Mouse (Mus musculus) embryonic facial prominence, embryonic 13.5 days (tissue): Measurements from ENCODE around the gene Rpl23a. TPM values are rescaled to one million over a fixed set of nuclear protein-coding genes. Genes with fewer than 3 reads are reported as not detected.

Experiments
- ATAC-seq: fragments of 200-750 bp; cut with Nextera tagmentation; 2 replicates; pipeline ENCODE4 v1.8.0; 2017; ENCODE audit warnings: low read depth; ENCODE audit not compliant: insufficient number of reproducible peaks, insufficient read depth, low FRiP score, low TSS enrichment
- H3K27ac ChIP-seq: fragments of 300-500 bp; sonication (generic); 2 replicates; pipeline ENCODE4 v1.5.1; 2015; ENCODE audit warnings: moderate library complexity, mild to moderate bottlenecking, inconsistent platforms
- H3K27me3 ChIP-seq: fragments of 300-500 bp; sonication (generic); 2 replicates; pipeline ENCODE4 v1.6.1; 2015; ENCODE audit warnings: mild to moderate bottlenecking, inconsistent platforms
- H3K36me3 ChIP-seq: fragments of 300-500 bp; sonication (generic); 2 replicates; pipeline ENCODE4 v1.6.1; 2015; ENCODE audit warnings: mild to moderate bottlenecking, inconsistent platforms
- H3K4me1 ChIP-seq: fragments of 300-500 bp; sonication (generic); 2 replicates; pipeline ENCODE4 v1.6.1; 2015; ENCODE audit warnings: inconsistent platforms
- H3K4me2 ChIP-seq: fragments of 300-500 bp; sonication (generic); 2 replicates; pipeline ENCODE4 v1.6.1; 2015; ENCODE audit warnings: moderate library complexity, mild to moderate bottlenecking, inconsistent platforms
- H3K4me3 ChIP-seq: fragments of 300-500 bp; sonication (generic); 2 replicates; pipeline ENCODE4 v1.5.1; 2015; ENCODE audit warnings: mild to moderate bottlenecking, inconsistent platforms
- H3K9ac ChIP-seq: fragments of 300-500 bp; sonication (generic); 2 replicates; pipeline ENCODE4 v1.6.1; 2015; ENCODE audit warnings: mild to moderate bottlenecking, inconsistent platforms
- H3K9me3 ChIP-seq: fragments of 300-500 bp; sonication (generic); 2 replicates; pipeline ENCODE4 v1.6.1; 2016; ENCODE audit warnings: inconsistent platforms
- WGBS: fragments of 180-500 bp; shearing (Covaris S2); methylation state at CpG from one replicate; pipeline ENCODE4 v1.1.7; 2015; ENCODE audit warnings: mixed read lengths; 5-methylcytosine and 5-hydroxymethylcytosine counted together
- polyA plus RNA-seq: library from polyadenylated mRNA; unstranded; fragments of >200 nt; fragmentation: Nextera tagmentation; extraction: Ambion mirVana; gene quantifications from 2 replicates; pipeline ENCODE4 v1.2.1, GENCODE M21; 2015

Rpl23a gene
- polyA plus RNA-seq, 1 experiment from 2014 or later, result 1,597 TPM

- Histone ChIP-seq H3K27me3 (no peaks in the 10 kb centered on the region), H3K27ac (no peak overlapping the region), H3K4me3 (no peak overlapping the region), H3K36me3 (peaks cover 88% of the 10 kb centered on the region), H3K4me1 (peaks cover 27% of the 10 kb centered on the region), H3K4me2 (no peak overlapping the region), H3K9me3 (no peaks in the 10 kb centered on the region), H3K9ac (no peak overlapping the region)
- ATAC-seq, result no peak
- WGBS, result 56% methylated on average over 5 of the region's 5 CpGs
Measured at GRCm38 (mm10) chr11:78155674-78156073, 27.7 kb downstream of the Rpl23a start.

DNA sequence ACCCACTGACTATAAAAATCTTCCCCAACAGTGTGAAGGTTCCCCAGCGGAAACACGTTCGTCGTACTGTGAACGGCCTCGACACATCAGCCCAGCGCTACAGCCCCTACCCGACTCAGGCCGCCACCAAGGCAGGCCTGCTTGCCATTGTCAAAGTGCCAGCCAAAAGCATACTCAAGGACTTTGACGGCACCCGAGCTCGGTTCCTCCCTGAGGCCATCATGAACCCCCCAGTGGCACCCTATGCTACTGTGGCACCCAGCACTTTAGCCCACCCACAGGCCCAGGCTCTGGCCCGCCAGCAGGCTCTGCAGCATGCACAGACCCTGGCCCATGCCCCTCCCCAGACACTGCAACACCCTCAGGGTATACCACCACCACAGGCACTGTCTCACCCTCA is 29.6 kb downstream of the Rpl23a start:
- 89% methylated on average over 13 of the region's 13 CpGs for WGBS
- no peak overlapping the region for H3K4me3 ChIP-seq
- no peak overlapping the region for H3K9ac ChIP-seq
- H3K27ac ChIP-seq, result no peak overlapping the region
- H3K9me3 ChIP-seq, result no peaks in the 10 kb centered on the region
- peaks cover 86% of the 10 kb centered on the region for H3K36me3 ChIP-seq
- no peak overlapping the region for H3K4me2 ChIP-seq
- no peaks in the 10 kb centered on the region for H3K27me3 ChIP-seq
- peaks cover 19% of the 10 kb centered on the region for H3K4me1 ChIP-seq
- 0 out of 2 replicates have a peak, but pooled peaks have one; percentile 23 for ATAC-seq

- H3K4me3 ChIP-seq, result no peak overlapping the region
- H3K9me3 ChIP-seq, result no peaks in the 10 kb centered on the region
- peaks cover 85% of the 10 kb centered on the region for H3K36me3 ChIP-seq
- no peak for ATAC-seq
- H3K4me2 ChIP-seq, result no peak overlapping the region
- H3K27me3 ChIP-seq, result no peaks in the 10 kb centered on the region
- 68% methylated on average over 9 of the region's 9 CpGs for WGBS
- peaks cover 17% of the 10 kb centered on the region for H3K4me1 ChIP-seq
- H3K27ac ChIP-seq, result peak overlapping the region; percentile 68
- no peak overlapping the region for H3K9ac ChIP-seq
Measured at GRCm38 (mm10) chr11:78152299-78153231, 30.8 kb downstream of the Rpl23a start.

- ATAC-seq, result no peak
- Histone ChIP-seq H3K4me2 (no peak overlapping the region), H3K4me1 (peaks cover 17% of the 10 kb centered on the region), H3K27me3 (no peaks in the 10 kb centered on the region), H3K36me3 (peaks cover 81% of the 10 kb centered on the region), H3K9me3 (no peaks in the 10 kb centered on the region), H3K9ac (no peak overlapping the region), H3K4me3 (no peak overlapping the region), H3K27ac (no peak overlapping the region)
- WGBS, result 28% methylated on average over 1 of the region's 1 CpGs
Measured at GRCm38 (mm10) chr11:78151161-78151560, 32.2 kb downstream of the Rpl23a start.

DNA sequence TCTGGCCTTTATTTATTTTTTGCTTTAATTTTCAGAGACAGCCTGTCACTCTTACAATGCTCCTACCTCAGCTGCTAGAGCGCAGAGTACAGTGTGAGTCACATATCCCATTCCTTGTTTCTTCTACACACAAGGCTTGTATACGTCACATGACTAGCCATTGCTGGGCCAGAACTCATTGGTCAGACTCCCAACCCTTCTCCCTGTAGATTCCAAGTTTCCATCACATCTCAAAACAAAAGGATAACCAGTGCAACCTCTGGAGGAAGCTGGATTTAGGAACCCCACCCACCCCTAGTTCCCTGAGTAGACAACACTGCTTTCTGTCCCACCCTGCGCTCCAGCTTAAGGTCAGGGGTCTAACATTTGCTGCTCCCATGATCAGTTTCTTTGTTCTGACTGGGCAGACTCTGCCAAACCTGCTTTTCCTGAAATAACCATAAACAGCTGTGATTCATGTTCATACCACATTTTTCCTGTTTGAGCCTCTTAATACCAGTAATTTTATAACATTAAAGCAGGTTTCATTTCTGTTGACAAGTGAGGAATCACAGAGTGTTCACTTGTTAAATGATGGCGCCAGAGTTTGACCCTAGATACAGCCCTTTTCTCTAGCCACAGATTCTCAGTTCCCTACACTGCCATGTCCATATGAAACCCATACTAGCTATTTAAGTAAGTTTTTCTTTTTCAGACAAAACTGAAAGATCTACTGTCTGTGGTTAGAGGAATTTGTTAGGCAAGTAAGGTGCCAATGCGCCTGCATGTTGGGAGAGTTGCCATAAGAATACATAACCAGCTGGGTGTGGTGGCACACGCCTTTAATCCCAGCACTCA is 36.5 kb downstream of the Rpl23a start:
- Histone ChIP-seq H3K9ac (no peak overlapping the region), H3K27ac (peak overlapping the region; percentile 35; the same call in 1 of the 2 replicates), H3K36me3 (peaks cover 78% of the 10 kb centered on the region)

DNA sequence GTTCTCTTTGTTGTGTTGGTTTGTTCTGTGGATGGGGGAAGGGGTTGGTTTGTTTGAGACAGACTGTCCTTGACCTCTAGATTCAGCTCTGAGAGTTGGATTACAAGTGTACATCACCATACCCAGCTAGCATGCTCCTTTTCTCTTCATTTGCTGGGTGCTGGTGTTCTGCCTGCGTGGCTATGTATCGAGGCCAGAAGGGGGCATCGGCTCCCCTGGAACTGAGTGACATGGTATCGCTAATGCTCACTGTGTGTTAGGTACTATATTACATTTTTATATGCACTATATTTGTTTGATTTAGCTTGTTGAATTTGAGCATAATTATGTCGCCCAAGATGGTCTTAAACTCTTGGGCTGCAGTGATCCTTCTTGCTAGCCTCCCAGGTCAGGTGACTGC is 37.2 kb downstream of the Rpl23a start:
- Histone ChIP-seq H3K4me1 (peaks cover 5% of the 10 kb centered on the region; the same call in 1 of the 2 replicates), H3K4me2 (no peak overlapping the region), H3K9ac (no peak overlapping the region), H3K27ac (peak overlapping the region; percentile 35; the same call in 1 of the 2 replicates), H3K9me3 (no peaks in the 10 kb centered on the region), H3K4me3 (no peak overlapping the region), H3K36me3 (peaks cover 73% of the 10 kb centered on the region), H3K27me3 (no peaks in the 10 kb centered on the region)
- 79% methylated on average over 5 of the region's 5 CpGs for WGBS
- ATAC-seq, result no peak

More for the DNA sequence above, 36.5 kb downstream of the Rpl23a start:
- Histone ChIP-seq H3K4me2 (no peak overlapping the region), H3K9me3 (no peaks in the 10 kb centered on the region), H3K4me3 (no peak overlapping the region), H3K4me1 (peaks cover 2% of the 10 kb centered on the region), H3K27me3 (no peaks in the 10 kb centered on the region)
- 77% methylated on average over 6 of the region's 6 CpGs for WGBS
- no peak for ATAC-seq

GRCm38 (mm10) chr11:78143520-78143919 is 39.9 kb downstream of the Rpl23a start:
- no peak for ATAC-seq
- Histone ChIP-seq H3K27me3 (no peaks in the 10 kb centered on the region), H3K36me3 (peaks cover 50% of the 10 kb centered on the region), H3K4me1 (peaks cover 5% of the 10 kb centered on the region; the same call in 1 of the 2 replicates), H3K9me3 (no peaks in the 10 kb centered on the region), H3K4me2 (no peak overlapping the region), H3K27ac (no peak overlapping the region), H3K9ac (no peak overlapping the region), H3K4me3 (no peak overlapping the region)
- 72% methylated on average over 2 of the region's 2 CpGs for WGBS

DNA sequence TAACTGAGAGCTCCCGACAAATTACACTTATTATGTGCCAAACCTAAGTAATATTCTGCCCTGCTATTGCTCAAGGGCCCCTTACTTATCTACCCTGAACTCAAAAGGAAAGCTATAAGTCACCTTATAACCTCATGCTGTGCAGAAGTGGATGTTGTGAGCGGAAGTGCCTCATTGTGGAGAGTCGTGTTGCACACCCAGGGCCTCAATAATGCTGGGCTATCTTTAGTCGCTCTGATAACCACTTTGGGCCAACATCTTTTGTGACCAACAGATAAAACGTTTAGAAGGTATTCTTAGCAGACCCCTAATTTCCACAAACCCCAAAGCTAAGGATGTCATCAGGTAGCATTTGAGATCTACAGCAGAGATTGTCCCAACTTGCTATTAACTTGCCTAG is 42.7 kb downstream of the Rpl23a start:
- Histone ChIP-seq H3K36me3 (peaks cover 28% of the 10 kb centered on the region), H3K4me1 (peaks cover 5% of the 10 kb centered on the region; the same call in 1 of the 2 replicates), H3K4me2 (no peak overlapping the region), H3K4me3 (no peak overlapping the region), H3K27me3 (no peaks in the 10 kb centered on the region), H3K9me3 (no peaks in the 10 kb centered on the region), H3K9ac (no peak overlapping the region), H3K27ac (no peak overlapping the region)
- WGBS, result 83% methylated on average over 5 of the region's 5 CpGs
- no peak for ATAC-seq

DNA sequence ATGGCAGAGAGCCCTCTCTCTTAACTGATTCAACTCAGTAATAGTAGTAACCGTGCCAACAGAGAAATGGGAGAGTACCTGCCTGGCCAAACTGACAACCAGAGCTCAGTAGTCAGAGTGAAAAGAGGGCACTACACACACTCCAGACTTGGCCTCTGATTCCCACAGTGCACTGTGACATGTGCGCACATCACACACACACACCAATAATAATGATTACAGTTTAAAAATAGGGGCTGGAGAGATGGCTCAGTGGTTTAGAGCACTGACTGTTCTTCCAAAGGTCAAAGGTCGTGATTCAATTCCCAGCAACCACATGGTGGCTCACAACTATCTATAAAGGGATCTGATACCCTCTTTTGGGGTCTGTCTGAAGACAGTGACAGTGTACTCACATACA is 45.4 kb downstream of the Rpl23a start:
- Histone ChIP-seq H3K4me2 (no peak overlapping the region), H3K27me3 (no peaks in the 10 kb centered on the region), H3K36me3 (peaks cover 3% of the 10 kb centered on the region), H3K4me1 (peaks cover 5% of the 10 kb centered on the region; the same call in 1 of the 2 replicates), H3K9me3 (no peaks in the 10 kb centered on the region), H3K27ac (no peak overlapping the region), H3K4me3 (no peak overlapping the region), H3K9ac (no peak overlapping the region)
- WGBS, result 88% methylated on average over 3 of the region's 3 CpGs
- ATAC-seq, result no peak

GRCm38 (mm10) chr11:78137584-78137983 is 45.8 kb downstream of the Rpl23a start:
- H3K9ac ChIP-seq, result no peak overlapping the region
- no peak overlapping the region for H3K4me2 ChIP-seq

GRCm38 (mm10) chr11:78136132-78136531 is 47.3 kb downstream of the Rpl23a start:
- Histone ChIP-seq H3K4me1 (no peaks in the 10 kb centered on the region), H3K4me3 (no peak overlapping the region), H3K4me2 (no peak overlapping the region), H3K9me3 (no peaks in the 10 kb centered on the region), H3K36me3 (peaks cover 7% of the 10 kb centered on the region; the same call in 1 of the 2 replicates), H3K27ac (no peak overlapping the region), H3K9ac (no peak overlapping the region), H3K27me3 (no peaks in the 10 kb centered on the region)
- ATAC-seq, result no peak
- 95% methylated on average over 1 of the region's 1 CpGs for WGBS

More at GRCm38 (mm10) chr11:78137584-78137983, 45.8 kb downstream of the Rpl23a start:
- Histone ChIP-seq H3K4me1 (peaks cover 5% of the 10 kb centered on the region; the same call in 1 of the 2 replicates), H3K4me3 (no peak overlapping the region), H3K36me3 (peaks cover 4% of the 10 kb centered on the region; the same call in 1 of the 2 replicates), H3K27ac (no peak overlapping the region), H3K9me3 (no peaks in the 10 kb centered on the region), H3K27me3 (no peaks in the 10 kb centered on the region)
- ATAC-seq, result no peak
- 79% methylated on average over 4 of the region's 4 CpGs for WGBS
